Mouse (Mus musculus) heart, postnatal 0 days (tissue): ENCODE measurements around the gene Ralgapa1. TPM values are rescaled to one million over a fixed set of nuclear protein-coding genes. Genes with fewer than 3 reads are reported as not detected.
A peak's percentile ranks its signal among the peaks of the same experiment; 100 is the strongest.

Experiments used
- ATAC-seq: fragments of 200-750 bp; cut with Nextera tagmentation; 2 replicates; pipeline ENCODE4 v1.8.0; 2017; ENCODE audit warnings: low read depth, moderate number of reproducible peaks, moderate library complexity; ENCODE audit not compliant: insufficient read depth
- DNase-seq: peaks from one replicate; pipeline ENCODE4 v3.0.0-alpha.2; 2016; ENCODE audit warnings: low spot score
- H3K27ac ChIP-seq: fragments of 300-500 bp; sonication (generic); 2 replicates; pipeline ENCODE4 v1.5.1; 2014; ENCODE audit warnings: low read depth, mild to moderate bottlenecking
- H3K27me3 ChIP-seq: fragments of 300-500 bp; sonication (generic); 2 replicates; pipeline ENCODE4 v1.6.1; 2014; ENCODE audit warnings: low read length, mixed read lengths; ENCODE audit not compliant: control insufficient read depth, insufficient read depth
- H3K36me3 ChIP-seq: fragments of 300-500 bp; sonication (generic); replicated peaks from 2 replicates; pipeline ENCODE4 v1.6.1; 2014; ENCODE audit warnings: low read length, mixed read lengths; ENCODE audit not compliant: control insufficient read depth, insufficient read depth
- H3K4me1 ChIP-seq: fragments of 300-500 bp; sonication (generic); 2 replicates; pipeline ENCODE4 v1.6.1; 2014; ENCODE audit warnings: antibody characterized with exemption; ENCODE audit not compliant: control insufficient read depth, insufficient read depth
- H3K4me2 ChIP-seq: fragments of 300-500 bp; sonication (generic); 2 replicates; pipeline ENCODE4 v1.6.1; 2014; ENCODE audit warnings: low read depth, mild to moderate bottlenecking, low read length, moderate library complexity
- H3K4me3 ChIP-seq: fragments of 300-500 bp; sonication (generic); 2 replicates; pipeline ENCODE4 v1.5.1; 2014; ENCODE audit warnings: low read depth, low read length
- H3K9ac ChIP-seq: fragments of 300-500 bp; sonication (generic); replicated peaks from 2 replicates; pipeline ENCODE4 v1.6.1; 2014; ENCODE audit warnings: low read depth, low read length, mixed read lengths
- H3K9me3 ChIP-seq: fragments of 300-500 bp; sonication (generic); replicated peaks from 2 replicates; pipeline ENCODE4 v1.6.1; 2016; ENCODE audit warnings: low read length; ENCODE audit not compliant: control insufficient read depth
- CTCF ChIP-seq: IDR thresholded peaks from 2 replicates; pipeline ENCODE4 v1.5.1; 2016; ENCODE audit warnings: antibody characterized with exemption, control low read depth, low read depth
- EP300 ChIP-seq: IDR thresholded peaks from 2 replicates; pipeline ENCODE4 v1.6.1; 2016; ENCODE audit warnings: antibody characterized with exemption, low read depth
- WGBS: fragments of 180-500 bp; shearing (Covaris S2); extraction: QIAGEN DNeasy Blood & Tissue Kit; methylation state at CpG from one replicate; pipeline ENCODE4 v1.1.7; 2014; 5-methylcytosine and 5-hydroxymethylcytosine counted together
- polyA plus RNA-seq: library from polyadenylated mRNA; unstranded; fragments of >200 nt; fragmentation: Nextera tagmentation; extraction: Ambion mirVana; gene quantifications from 2 replicates; pipeline ENCODE4 v1.2.1, GENCODE M21; 2015
- total RNA-seq: library from RNA; depleted of rRNA; stranded (reverse); fragments of >200 nt; gene quantifications from 2 replicates; pipeline ENCODE4 v1.2.3, GENCODE M21; 2014; ENCODE audit warnings: low replicate concordance

Gene Ralgapa1
- total and polyA plus RNA-seq, 2 experiments from 2014 or later = 12.4 to 53.1 TPM

GRCm38 (mm10) chr12:55648011-55648525 lies 172.9 kb downstream of the Ralgapa1 start:
- no peaks in the 10 kb centered on the region for H3K4me1 ChIP-seq
- no peak overlapping the region for H3K4me2 ChIP-seq
- peaks cover 10% of the 10 kb centered on the region; the same call in 1 of the 2 replicates for H3K36me3 ChIP-seq
- H3K4me3 ChIP-seq = no peak overlapping the region
- H3K27me3 ChIP-seq = no peaks in the 10 kb centered on the region
- no peak for TF ChIP-seq EP300
- TF ChIP-seq CTCF = no peak
- DNase-seq (no peak), ATAC-seq (no peak)
- H3K9ac ChIP-seq = no peak overlapping the region
- H3K9me3 ChIP-seq = no peaks in the 10 kb centered on the region
- no peak overlapping the region for H3K27ac ChIP-seq
- WGBS = 93% methylated on average over 7 of the region's 7 CpGs

GRCm38 (mm10) chr12:55626711-55627110 lies 194.3 kb downstream of the Ralgapa1 start:
- ATAC-seq (no peak), DNase-seq (no peak)
- Histone ChIP-seq H3K9me3 (no peaks in the 10 kb centered on the region), H3K36me3 (0 out of 2 replicates have a peak, but pooled peaks cover 5% of the 10 kb centered on the region), H3K4me1 (no peaks in the 10 kb centered on the region), H3K4me3 (no peak overlapping the region), H3K9ac (no peak overlapping the region), H3K27ac (no peak overlapping the region), H3K4me2 (no peak overlapping the region), H3K27me3 (no peaks in the 10 kb centered on the region)
- TF ChIP-seq EP300 (no peak), CTCF (peak; percentile 33)
- WGBS = 41% methylated on average over 4 of the region's 4 CpGs

GRCm38 (mm10) chr12:55623254-55623653 lies 197.7 kb downstream of the Ralgapa1 start:
- Histone ChIP-seq H3K9ac (no peak overlapping the region), H3K4me3 (no peak overlapping the region), H3K27me3 (no peaks in the 10 kb centered on the region), H3K9me3 (no peaks in the 10 kb centered on the region), H3K4me1 (no peaks in the 10 kb centered on the region), H3K36me3 (0 out of 2 replicates have a peak, but pooled peaks cover 5% of the 10 kb centered on the region), H3K4me2 (no peak overlapping the region), H3K27ac (no peak overlapping the region)
- ATAC-seq (no peak), DNase-seq (no peak)
- 63% methylated on average over 5 of the region's 5 CpGs for WGBS
- TF ChIP-seq CTCF (no peak), EP300 (no peak)

- no peak overlapping the region for H3K27ac ChIP-seq
- H3K9ac ChIP-seq = no peak overlapping the region
- H3K4me2 ChIP-seq = no peak overlapping the region
- H3K27me3 ChIP-seq = no peaks in the 10 kb centered on the region
- H3K4me1 ChIP-seq = no peaks in the 10 kb centered on the region
- 0 out of 2 replicates have a peak, but pooled peaks cover 5% of the 10 kb centered on the region for H3K36me3 ChIP-seq
- H3K9me3 ChIP-seq = no peaks in the 10 kb centered on the region
- WGBS = 46% methylated on average over 3 of the region's 3 CpGs
- DNase-seq (no peak), ATAC-seq (no peak)
- TF ChIP-seq EP300 = no peak
- no peak for TF ChIP-seq CTCF
- no peak overlapping the region for H3K4me3 ChIP-seq
Observed at GRCm38 (mm10) chr12:55622615-55623245, 198.2 kb downstream of the Ralgapa1 start.

- DNase-seq (no peak), ATAC-seq (no peak)
- Histone ChIP-seq H3K4me3 (no peak overlapping the region), H3K27me3 (no peaks in the 10 kb centered on the region), H3K36me3 (no peaks in the 10 kb centered on the region), H3K9me3 (no peaks in the 10 kb centered on the region), H3K4me1 (no peaks in the 10 kb centered on the region), H3K27ac (no peak overlapping the region), H3K4me2 (no peak overlapping the region), H3K9ac (no peak overlapping the region)
- WGBS = 81% methylated on average over 2 of the region's 2 CpGs
- no peak for TF ChIP-seq CTCF
- no peak for TF ChIP-seq EP300
Observed at GRCm38 (mm10) chr12:55620321-55620720, 200.6 kb downstream of the Ralgapa1 start.
